Mouse (Mus musculus) monocyte, adult 2 months (primary cell): Measurements from ENCODE around the gene Srgap2.
"Not testable (repeated sequence)": the region's sequence is repeated elsewhere in the genome, so short reads cannot be mapped to it uniquely, and the experiment has no call there.

Experiments
- DNase-seq, 2 experiments: peaks; one replicate each; pipeline ENCODE4 v3.0.0; 2022; ENCODE audit warnings: low spot score in 2 of 2, low read depth in 1 of 2

The Srgap2 gene

GRCm38 (mm10) chr1:131346916-131347555 lies 180.1 kb downstream of the Srgap2 start:
- DNase-seq, result no peak

- no peak for DNase-seq
These were observed 181.4 kb downstream of the Srgap2 start for GRCm38 (mm10) chr1:131345422-131346419.

GRCm38 (mm10) chr1:131344691-131345090 lies 182.5 kb downstream of the Srgap2 start:
- DNase-seq, result no peak

GRCm38 (mm10) chr1:131336017-131336416 lies 191.1 kb downstream of the Srgap2 start:
- DNase-seq, result no peak

GRCm38 (mm10) chr1:131335604-131336003 lies 191.5 kb downstream of the Srgap2 start:
- DNase-seq, result no peak

- DNase-seq, result no peak
These were observed 196.0 kb downstream of the Srgap2 start for GRCm38 (mm10) chr1:131331180-131331579.

- not testable (repeated sequence) for DNase-seq
These were observed 198.1 kb downstream of the Srgap2 start for GRCm38 (mm10) chr1:131329093-131329492.

- no peak for DNase-seq
These were observed 200.0 kb downstream of the Srgap2 start for GRCm38 (mm10) chr1:131327167-131327566.

- no peak for DNase-seq
These were observed 202.2 kb downstream of the Srgap2 start for GRCm38 (mm10) chr1:131324816-131325463.

GRCm38 (mm10) chr1:131319598-131320330 lies 207.4 kb downstream of the Srgap2 start:
- DNase-seq, result no peak

GRCm38 (mm10) chr1:131318397-131318796 lies 208.8 kb downstream of the Srgap2 start:
- no peak for DNase-seq

GRCm38 (mm10) chr1:131317625-131318024 lies 209.5 kb downstream of the Srgap2 start:
- DNase-seq, result no peak

GRCm38 (mm10) chr1:131311284-131311683 lies 215.9 kb downstream of the Srgap2 start:
- DNase-seq, result no peak

- DNase-seq, result no peak
These were observed 216.8 kb downstream of the Srgap2 start for GRCm38 (mm10) chr1:131310237-131310818.

GRCm38 (mm10) chr1:131300750-131301149 lies 226.4 kb downstream of the Srgap2 start:
- no peak for DNase-seq

GRCm38 (mm10) chr1:131299788-131300187 lies 227.4 kb downstream of the Srgap2 start:
- no peak for DNase-seq

- no peak for DNase-seq
These were observed 227.9 kb downstream of the Srgap2 start for GRCm38 (mm10) chr1:131299240-131299639.

GRCm38 (mm10) chr1:131298171-131298570 lies 229.0 kb downstream of the Srgap2 start:
- DNase-seq, result no peak

- DNase-seq, result no peak
These were observed 230.4 kb downstream of the Srgap2 start for GRCm38 (mm10) chr1:131296726-131297125.

GRCm38 (mm10) chr1:131295200-131295599 lies 232.0 kb downstream of the Srgap2 start:
- no peak for DNase-seq

GRCm38 (mm10) chr1:131293922-131294250 lies 233.3 kb downstream of the Srgap2 start:
- DNase-seq, result no peak
